Mouse (Mus musculus): ENCODE measurements around the gene Gm12845.

- TF ChIP-seq CTCF (IDR thresholded peaks at IDR 0.05; ENCODE audit: low read depth, low read length) (no peak), POLR2A (IDR thresholded peaks at IDR 0.05; ENCODE audit: insufficient read depth, low read length) (no peak), EP300 (IDR thresholded peaks at IDR 0.05; ENCODE audit: insufficient read depth, low read depth, low read length) (no peak)
These were observed 7.7 kb downstream of the Gm12845 start for GRCm38 (mm10) chr4:117731926-117732325.

Measured in ES-Bruce4 (cell line).